Mouse (Mus musculus) MEL (cell line): ENCODE data around the gene Ivns1abp. TPM values are rescaled to one million over a fixed set of nuclear protein-coding genes. Genes with fewer than 3 reads are reported as not detected.
"Not testable (repeated sequence)": the region's sequence is repeated elsewhere in the genome, so short reads cannot be mapped to it uniquely, and the experiment has no call there.

Experiments
- DNase-seq: peaks from one replicate; pipeline ENCODE4 v3.0.0; 2011; ENCODE audit warnings: low read depth, low spot score
- H3K27ac ChIP-seq: 2 replicates; pipeline ENCODE4 v1.5.1; 2012; ENCODE audit warnings: low read depth, mild to moderate bottlenecking, control low read depth, low read length, moderate library complexity; ENCODE audit not compliant: control insufficient read depth
- H3K27me3 ChIP-seq, 2 experiments: fragments of 150-350 bp in 1 of 2; sonication (generic) in 1 of 2; 2 replicates each; pipeline ENCODE4 v1.6.1; 2012; ENCODE audit warnings: low read length in 2 of 2, mild to moderate bottlenecking in 2 of 2, improper control_type of control experiment in 1 of 2, moderate library complexity in 1 of 2; ENCODE audit not compliant: insufficient read depth in 2 of 2, control insufficient read depth in 1 of 2
- H3K36me3 ChIP-seq, 2 experiments: 2 replicates each; pipeline ENCODE4 v1.6.1; 2012 to 2014; ENCODE audit warnings: low read length in 2 of 2, improper control_type of control experiment in 1 of 2, inconsistent platforms in 1 of 2, mild to moderate bottlenecking in 1 of 2; ENCODE audit not compliant: insufficient read depth in 2 of 2, control insufficient read depth in 1 of 2
- H3K4me1 ChIP-seq, 2 experiments: fragments of 150-350 bp in 1 of 2; sonication (generic) in 1 of 2; 2 replicates each; pipeline ENCODE4 v1.6.1; 2012; ENCODE audit warnings: low read length in 2 of 2, improper control_type of control experiment in 1 of 2, mild to moderate bottlenecking in 1 of 2; ENCODE audit not compliant: insufficient read depth in 2 of 2, control insufficient read depth in 1 of 2
- H3K4me3 ChIP-seq, 2 experiments: fragments of 150-350 bp in 1 of 2; sonication (generic) in 1 of 2; 2 replicates each; pipeline ENCODE4 v1.5.1; 2012; ENCODE audit warnings: low read depth in 2 of 2, low read length in 2 of 2, mild to moderate bottlenecking in 2 of 2, moderate library complexity in 2 of 2, control low read depth in 1 of 2, improper control_type of control experiment in 1 of 2; ENCODE audit not compliant: control insufficient read depth in 1 of 2, insufficient read depth in 1 of 2
- H3K79me2 ChIP-seq: 2 replicates; pipeline ENCODE4 v1.6.1; 2012; ENCODE audit warnings: mild to moderate bottlenecking, low read length, moderate library complexity; ENCODE audit not compliant: control insufficient read depth, poor library complexity, insufficient read depth
- H3K9ac ChIP-seq: 2 replicates; pipeline ENCODE4 v1.6.1; 2012; ENCODE audit warnings: low read depth, mild to moderate bottlenecking, control low read depth, low read length, moderate library complexity; ENCODE audit not compliant: control insufficient read depth, poor library complexity, severe bottlenecking
- H3K9me3 ChIP-seq: fragments of 150-350 bp; sonication (generic); replicated peaks from 2 replicates; pipeline ENCODE4 v1.6.1; 2012; ENCODE audit warnings: mild to moderate bottlenecking, low read length, improper control_type of control experiment, moderate library complexity; ENCODE audit not compliant: insufficient read depth
- BHLHE40 ChIP-seq: IDR thresholded peaks from 2 replicates; pipeline ENCODE4 v1.6.1; 2012; ENCODE audit warnings: low read depth, mild to moderate bottlenecking, inconsistent platforms, low read length, improper control_type of control experiment, borderline replicate concordance
- ELF1 ChIP-seq: IDR thresholded peaks from 2 replicates; pipeline ENCODE4 v1.6.1; 2014; ENCODE audit warnings: low read depth, mild to moderate bottlenecking, inconsistent platforms, low read length, improper control_type of control experiment, moderate library complexity
- JUND ChIP-seq: IDR thresholded peaks from 2 replicates; pipeline ENCODE4 v1.6.1; 2011; ENCODE audit warnings: low read depth, mild to moderate bottlenecking, improper control_type of control experiment, low read length
- MEF2A ChIP-seq: IDR thresholded peaks from 2 replicates; pipeline ENCODE4 v1.6.1; 2014; ENCODE audit warnings: low read depth, mild to moderate bottlenecking, inconsistent platforms, low read length, improper control_type of control experiment; ENCODE audit not compliant: poor library complexity, insufficient replicate concordance, severe bottlenecking; ENCODE audit errors: extremely low read depth
- NRF1 ChIP-seq: IDR thresholded peaks from 2 replicates; pipeline ENCODE4 v1.6.1; 2014; ENCODE audit warnings: low read depth, mild to moderate bottlenecking, inconsistent platforms, low read length, improper control_type of control experiment, moderate library complexity; ENCODE audit not compliant: poor library complexity, insufficient read depth, severe bottlenecking
- POLR2A ChIP-seq, 2 experiments: IDR thresholded peaks; 2 replicates each; pipeline ENCODE4 v1.6.1; 2011 to 2012; ENCODE audit warnings: low read length in 2 of 2, mild to moderate bottlenecking in 2 of 2, control low read depth in 1 of 2, improper control_type of control experiment in 1 of 2, low read depth in 1 of 2, moderate library complexity in 1 of 2; ENCODE audit not compliant: control insufficient read depth in 1 of 2, insufficient read depth in 1 of 2, poor library complexity in 1 of 2
- RAD21 ChIP-seq: IDR thresholded peaks from 2 replicates; pipeline ENCODE4 v1.6.1; 2011; ENCODE audit warnings: mild to moderate bottlenecking, low read depth, low read length, improper control_type of control experiment
- TAL1 ChIP-seq: IDR thresholded peaks from 2 replicates; pipeline ENCODE4 v1.6.1; 2012; ENCODE audit warnings: mild to moderate bottlenecking, inconsistent platforms, low read length, moderate library complexity, mixed read lengths
- UBTF ChIP-seq: IDR thresholded peaks from 2 replicates; pipeline ENCODE4 v1.6.1; 2012; ENCODE audit warnings: low read depth, mild to moderate bottlenecking, inconsistent platforms, low read length, improper control_type of control experiment, moderate library complexity, borderline replicate concordance; ENCODE audit not compliant: insufficient read depth
- USF1 ChIP-seq: IDR thresholded peaks from 2 replicates; pipeline ENCODE4 v1.6.1; 2014; ENCODE audit warnings: low read depth, mild to moderate bottlenecking, inconsistent platforms, low read length, improper control_type of control experiment, moderate library complexity
- ZNF384 ChIP-seq: IDR thresholded peaks from 2 replicates; pipeline ENCODE4 v1.6.1; 2012; ENCODE audit warnings: low read depth, mild to moderate bottlenecking, inconsistent platforms, low read length, improper control_type of control experiment
- polyA plus RNA-seq, 2 experiments: library from polyadenylated mRNA; stranded (reverse) in 1 of 2; unstranded in 1 of 2; fragments of >175 nt in 1 of 2; fragments of >200 nt in 1 of 2; gene quantifications; 2 replicates each; pipeline versions ENCODE4 v1.2.1 to v1.2.4; 2012; ENCODE audit warnings: low replicate concordance in 2 of 2, low read depth in 1 of 2; ENCODE audit not compliant: insufficient read length in 2 of 2, insufficient read depth in 1 of 2, missing spikeins in 1 of 2
- total RNA-seq: library from RNA; depleted of rRNA; stranded (reverse); fragments of 300-350 nt; gene quantifications from 2 replicates; pipeline ENCODE4 v1.2.3, GENCODE M21; 2012

Ivns1abp gene
- total and polyA plus RNA-seq, 3 experiments = 74.5 to 138 (median 127) TPM

DNA sequence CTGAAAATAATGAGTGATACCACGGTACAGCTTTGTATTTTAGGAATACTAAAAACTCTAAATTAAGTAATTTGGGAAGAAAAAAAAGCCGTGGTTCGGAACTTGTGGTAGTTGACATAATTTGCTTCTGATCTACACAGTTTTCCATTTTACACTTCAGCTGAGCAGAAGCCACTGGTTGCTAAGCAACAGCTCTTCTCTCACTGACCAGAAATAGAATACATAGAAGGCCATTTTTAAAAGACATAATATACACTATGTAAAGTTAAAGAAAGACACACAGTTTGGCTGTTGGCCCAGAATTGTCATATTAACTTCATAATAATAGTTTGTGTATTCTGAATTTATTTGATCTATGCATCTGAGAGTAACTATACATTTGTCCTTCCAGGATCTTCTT lies 42.4 kb upstream of the Ivns1abp start:
- Histone ChIP-seq H3K79me2 (no peaks in the 10 kb centered on the region), H3K9me3 (no peaks in the 10 kb centered on the region), H3K9ac (no peak overlapping the region), H3K4me3 (no peak overlapping the region), H3K27me3 (no peaks in the 10 kb centered on the region), H3K36me3 (no peaks in the 10 kb centered on the region), H3K4me1 (no peaks in the 10 kb centered on the region), H3K27ac (no peak overlapping the region)
- no peak for DNase-seq
- no peak for TF ChIP-seq UBTF
- TF ChIP-seq NRF1 = no peak
- TF ChIP-seq RAD21 = no peak

DNA sequence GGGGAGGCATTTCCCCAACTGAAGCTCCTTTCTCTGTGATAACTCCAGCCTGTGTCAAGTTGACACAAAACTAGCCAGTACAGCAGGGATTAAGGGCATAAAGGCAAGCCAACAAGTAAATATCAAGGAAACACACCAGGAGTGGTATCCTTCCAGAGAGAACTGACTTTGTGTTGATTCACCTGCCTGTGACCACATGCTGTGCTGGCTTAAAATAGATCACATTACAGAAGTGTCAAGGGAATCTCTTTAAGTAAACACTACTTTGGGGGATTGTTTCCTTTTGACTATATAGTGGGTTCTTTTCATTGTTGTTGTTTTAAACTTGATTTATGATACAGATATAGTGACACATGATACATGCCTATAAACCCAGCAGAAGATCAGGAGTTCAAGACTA lies 41.0 kb upstream of the Ivns1abp start:
- no peak for DNase-seq
- Histone ChIP-seq H3K27me3 (no peaks in the 10 kb centered on the region), H3K9ac (no peak overlapping the region), H3K27ac (no peak overlapping the region), H3K4me1 (no peaks in the 10 kb centered on the region), H3K9me3 (no peaks in the 10 kb centered on the region), H3K36me3 (no peaks in the 10 kb centered on the region), H3K79me2 (no peaks in the 10 kb centered on the region), H3K4me3 (no peak overlapping the region)
- TF ChIP-seq USF1 = no peak
- no peak for TF ChIP-seq BHLHE40
- TF ChIP-seq JUND = no peak
- TF ChIP-seq MEF2A = no peak
- no peak for TF ChIP-seq ZNF384
- TF ChIP-seq TAL1 = no peak
- TF ChIP-seq ELF1 = no peak
- TF ChIP-seq POLR2A (IDR thresholded peaks at IDR 0.05; ENCODE audit: control insufficient read depth in 1 of 2, insufficient read depth in 1 of 2, low read depth in 1 of 2, low read length in 2 of 2, poor library complexity in 1 of 2) = no peak
- no peak for TF ChIP-seq NRF1

DNA sequence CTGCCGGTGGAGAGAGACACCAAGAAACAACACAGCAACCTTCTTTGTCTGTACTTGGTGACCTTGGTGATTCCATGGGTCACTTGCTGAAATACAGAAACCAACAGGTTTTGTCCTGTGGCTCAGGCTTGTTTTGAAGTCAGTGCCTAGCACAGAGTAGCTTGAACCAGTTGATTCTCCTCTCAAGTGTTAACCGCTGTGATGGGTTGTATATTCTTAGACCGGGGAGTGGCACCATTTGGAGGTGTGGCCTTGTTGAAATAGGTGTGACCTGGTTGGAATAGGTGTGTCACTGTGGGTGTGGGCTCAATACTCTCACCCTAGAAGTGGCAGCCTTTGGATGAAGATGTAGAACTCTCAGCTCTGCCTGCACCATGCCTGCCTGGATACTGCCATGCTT lies 39.3 kb upstream of the Ivns1abp start:
- H3K4me1 ChIP-seq, H3K27ac ChIP-seq, H3K9me3 ChIP-seq, H3K36me3 ChIP-seq, H3K4me3 ChIP-seq, DNase-seq, H3K27me3 ChIP-seq, H3K79me2 ChIP-seq, H3K9ac ChIP-seq: not testable (repeated sequence)
